Mouse (Mus musculus) kidney, embryonic 16.5 days (tissue): ENCODE data around the gene Reep3. TPM values are rescaled to one million over a fixed set of nuclear protein-coding genes. Genes with fewer than 3 reads are reported as not detected.
A peak's percentile ranks its signal among the peaks of the same experiment; 100 is the strongest.

ENCODE experiments used
- ATAC-seq: fragments of 200-750 bp; cut with Nextera tagmentation; 2 replicates; pipeline ENCODE4 v1.8.0; 2017; ENCODE audit warnings: moderate TSS enrichment; ENCODE audit not compliant: low FRiP score, low TSS enrichment
- H3K27ac ChIP-seq: fragments of 300-500 bp; sonication (generic); 2 replicates; pipeline ENCODE4 v1.5.1; 2014; ENCODE audit warnings: low read length
- H3K27me3 ChIP-seq: fragments of 300-500 bp; sonication (generic); 2 replicates; pipeline ENCODE4 v1.6.1; 2014; ENCODE audit warnings: low read length, control low read depth, mixed read lengths; ENCODE audit not compliant: insufficient read depth
- H3K36me3 ChIP-seq: fragments of 300-500 bp; sonication (generic); 2 replicates; pipeline ENCODE4 v1.6.1; 2014; ENCODE audit warnings: low read length, control low read depth, mixed read lengths; ENCODE audit not compliant: insufficient read depth
- H3K4me1 ChIP-seq: fragments of 300-500 bp; sonication (generic); 2 replicates; pipeline ENCODE4 v1.6.1; 2014; ENCODE audit warnings: low read length, control low read depth, mixed read lengths; ENCODE audit not compliant: insufficient read depth
- H3K4me2 ChIP-seq: fragments of 300-500 bp; sonication (generic); replicated peaks from 2 replicates; pipeline ENCODE4 v1.6.1; 2014; ENCODE audit warnings: low read depth, low read length
- H3K4me3 ChIP-seq: fragments of 300-500 bp; sonication (generic); 2 replicates; pipeline ENCODE4 v1.5.1; 2014; ENCODE audit warnings: mild to moderate bottlenecking, low read length
- H3K9ac ChIP-seq: fragments of 300-500 bp; sonication (generic); replicated peaks from 2 replicates; pipeline ENCODE4 v1.6.1; 2014; ENCODE audit warnings: low read length
- H3K9me3 ChIP-seq: fragments of 300-500 bp; sonication (generic); 2 replicates; pipeline ENCODE4 v1.6.1; 2016; ENCODE audit warnings: low read length, control low read depth
- WGBS: fragments of 180-500 bp; shearing (Covaris S2); extraction: QIAGEN DNeasy Blood & Tissue Kit; methylation state at CpG from one replicate; pipeline ENCODE4 v1.1.7; 2014; 5-methylcytosine and 5-hydroxymethylcytosine counted together
- polyA plus RNA-seq: library from polyadenylated mRNA; unstranded; fragments of >200 nt; fragmentation: Nextera tagmentation; extraction: Ambion mirVana; gene quantifications from 2 replicates; pipeline ENCODE4 v1.2.1, GENCODE M21; 2015

The Reep3 gene
- polyA plus RNA-seq, 1 experiment from 2014 or later, result 41.6 TPM

DNA sequence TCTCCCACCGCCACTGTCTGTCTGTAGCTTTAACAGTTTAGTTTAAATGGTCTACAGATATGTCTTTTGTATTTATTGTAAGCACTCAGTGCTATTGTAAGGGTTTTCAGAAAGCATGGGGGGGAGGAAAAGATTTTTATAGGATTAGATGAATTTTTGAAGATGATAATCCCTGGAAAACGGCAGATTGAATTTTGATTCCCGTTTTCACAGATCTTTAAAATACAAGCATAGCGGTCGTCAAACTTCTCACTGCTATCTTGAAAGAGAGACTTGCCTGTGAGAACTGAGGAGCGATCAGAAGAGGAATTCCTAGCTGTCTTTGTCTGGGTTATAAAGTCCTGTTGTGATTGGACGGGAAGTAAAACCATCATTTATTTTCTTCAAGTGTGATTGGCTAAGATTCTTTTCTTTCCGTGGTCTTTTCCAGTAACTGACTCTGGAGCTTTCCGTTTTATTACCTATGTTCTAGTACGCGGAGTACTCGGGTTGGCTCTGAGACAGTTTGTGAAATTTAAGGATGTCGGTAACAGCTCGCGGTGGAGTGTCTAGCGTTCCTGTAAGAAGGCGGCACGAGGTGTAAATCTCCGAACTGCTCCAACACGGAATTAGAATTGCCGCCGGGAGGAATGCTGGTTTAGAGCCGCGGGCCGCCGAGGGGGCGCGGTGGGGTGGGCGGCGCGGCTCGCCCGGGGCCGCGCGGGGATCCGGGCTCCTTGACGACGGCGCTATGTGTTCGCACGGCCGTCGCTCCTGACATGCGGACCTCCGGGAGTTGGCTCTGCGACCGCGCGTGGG lies 29.5 kb upstream of the Reep3 start:
- WGBS, result 1% methylated on average over 50 of the region's 50 CpGs
- peak overlapping the region; percentile 68 for H3K4me2 ChIP-seq
- peak overlapping the region; percentile 83 for H3K4me3 ChIP-seq
- H3K27me3 ChIP-seq, result no peaks in the 10 kb centered on the region
- H3K4me1 ChIP-seq, result peaks cover 32% of the 10 kb centered on the region
- H3K9ac ChIP-seq, result peak overlapping the region; percentile 84
- H3K9me3 ChIP-seq, result no peaks in the 10 kb centered on the region
- no peaks in the 10 kb centered on the region for H3K36me3 ChIP-seq
- H3K27ac ChIP-seq, result peak overlapping the region; percentile 76
- ATAC-seq, result peak; percentile 74

GRCm38 (mm10) chr10:67124156-67124555 lies 27.4 kb upstream of the Reep3 start:
- H3K27me3 ChIP-seq, result no peaks in the 10 kb centered on the region
- H3K9me3 ChIP-seq, result no peaks in the 10 kb centered on the region
- H3K9ac ChIP-seq, result no peak overlapping the region
- no peak overlapping the region for H3K27ac ChIP-seq
- H3K36me3 ChIP-seq, result no peaks in the 10 kb centered on the region
- 82% methylated on average over 4 of the region's 4 CpGs for WGBS
- no peak overlapping the region for H3K4me3 ChIP-seq
- no peak overlapping the region for H3K4me2 ChIP-seq
- H3K4me1 ChIP-seq, result peaks cover 44% of the 10 kb centered on the region
- no peak for ATAC-seq

GRCm38 (mm10) chr10:67123756-67124155 lies 27.0 kb upstream of the Reep3 start:
- H3K9ac ChIP-seq, result no peak overlapping the region
- H3K4me3 ChIP-seq, result no peak overlapping the region
- no peak overlapping the region for H3K27ac ChIP-seq
- H3K4me2 ChIP-seq, result no peak overlapping the region
- ATAC-seq, result no peak
- no peaks in the 10 kb centered on the region for H3K9me3 ChIP-seq
- H3K36me3 ChIP-seq, result no peaks in the 10 kb centered on the region
- no peaks in the 10 kb centered on the region for H3K27me3 ChIP-seq
- 72% methylated on average over 2 of the region's 2 CpGs for WGBS
- H3K4me1 ChIP-seq, result peaks cover 47% of the 10 kb centered on the region

DNA sequence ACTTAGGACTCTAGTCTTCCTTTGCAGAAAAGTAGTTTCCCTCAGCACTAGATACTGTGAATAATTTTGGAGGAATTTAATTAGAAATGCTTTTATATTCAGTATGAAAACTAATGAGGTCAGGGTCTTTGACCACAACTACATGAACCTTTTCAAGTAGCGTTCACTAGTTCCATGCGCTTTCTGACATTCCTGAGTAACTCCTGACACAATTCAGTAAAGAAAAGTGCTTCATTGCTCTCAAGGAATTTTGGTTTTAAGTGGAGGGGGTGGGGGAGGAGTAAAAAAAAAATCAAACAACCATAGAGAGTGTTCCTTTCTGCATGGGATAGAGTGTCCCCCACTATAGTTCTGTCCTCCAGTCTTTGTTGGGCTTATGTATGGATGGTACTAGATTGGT lies 23.9 kb upstream of the Reep3 start:
- Histone ChIP-seq H3K36me3 (no peaks in the 10 kb centered on the region), H3K9me3 (no peaks in the 10 kb centered on the region), H3K4me2 (no peak overlapping the region), H3K27ac (peak overlapping the region; percentile 67), H3K4me1 (peaks cover 54% of the 10 kb centered on the region), H3K4me3 (no peak overlapping the region), H3K27me3 (no peaks in the 10 kb centered on the region), H3K9ac (no peak overlapping the region)
- ATAC-seq, result no peak
- WGBS, result 34% methylated on average over 2 of the region's 2 CpGs

- H3K4me2 ChIP-seq, result no peak overlapping the region
- H3K9me3 ChIP-seq, result no peaks in the 10 kb centered on the region
- WGBS, result 46% methylated on average over 4 of the region's 4 CpGs
- H3K4me3 ChIP-seq, result no peak overlapping the region
- no peak overlapping the region for H3K9ac ChIP-seq
- peak overlapping the region; percentile 67 for H3K27ac ChIP-seq
- ATAC-seq, result no peak
- H3K4me1 ChIP-seq, result peaks cover 59% of the 10 kb centered on the region
- no peaks in the 10 kb centered on the region for H3K27me3 ChIP-seq
- H3K36me3 ChIP-seq, result no peaks in the 10 kb centered on the region
Measured at GRCm38 (mm10) chr10:67120180-67120579, 23.4 kb upstream of the Reep3 start.

DNA sequence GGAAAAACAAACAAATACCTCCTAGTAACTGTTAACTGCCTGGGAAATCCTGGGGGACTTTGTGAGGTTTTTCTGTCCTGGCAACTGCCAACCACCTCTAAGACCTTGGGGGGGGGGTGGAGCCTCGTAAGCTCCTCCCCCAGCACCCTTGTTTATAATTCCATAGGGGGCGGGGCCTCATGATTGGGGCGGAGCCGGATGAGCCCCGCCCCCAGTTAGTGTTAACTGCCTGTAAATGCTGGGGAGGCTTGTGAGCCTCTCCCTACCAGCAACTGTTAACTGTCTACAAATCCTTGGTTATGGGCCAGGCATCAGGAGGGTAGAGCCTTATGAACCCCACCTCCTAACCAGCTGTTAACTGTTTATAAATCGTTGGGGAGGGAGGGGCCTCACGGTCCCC lies 22.5 kb upstream of the Reep3 start:
- 66% methylated on average over 7 of the region's 7 CpGs for WGBS

GRCm38 (mm10) chr10:67116251-67116650 lies 19.5 kb upstream of the Reep3 start:
- no peak overlapping the region for H3K4me3 ChIP-seq
- WGBS, result 49% methylated on average over 8 of the region's 8 CpGs
- no peak for ATAC-seq
- no peaks in the 10 kb centered on the region for H3K27me3 ChIP-seq
- peaks cover 62% of the 10 kb centered on the region for H3K4me1 ChIP-seq
- no peak overlapping the region for H3K27ac ChIP-seq
- H3K36me3 ChIP-seq, result no peaks in the 10 kb centered on the region
- no peak overlapping the region for H3K9ac ChIP-seq
- H3K4me2 ChIP-seq, result no peak overlapping the region
- H3K9me3 ChIP-seq, result no peaks in the 10 kb centered on the region

More for the DNA sequence above, 22.5 kb upstream of the Reep3 start:
- Histone ChIP-seq H3K27me3 (no peaks in the 10 kb centered on the region), H3K36me3 (no peaks in the 10 kb centered on the region), H3K4me2 (no peak overlapping the region), H3K9ac (no peak overlapping the region), H3K9me3 (no peaks in the 10 kb centered on the region), H3K27ac (no peak overlapping the region), H3K4me3 (no peak overlapping the region), H3K4me1 (peaks cover 65% of the 10 kb centered on the region)
- ATAC-seq, result peak; percentile 24; the same call in 1 of the 2 replicates

GRCm38 (mm10) chr10:67115666-67116091 lies 18.9 kb upstream of the Reep3 start:
- H3K4me2 ChIP-seq, result 0 out of 2 replicates have a peak overlapping the region, but pooled peaks have one; percentile 2
- H3K9ac ChIP-seq, result peak overlapping the region; percentile 48
- H3K36me3 ChIP-seq, result no peaks in the 10 kb centered on the region
- peak overlapping the region; percentile 85 for H3K27ac ChIP-seq
- no peaks in the 10 kb centered on the region for H3K9me3 ChIP-seq
- H3K27me3 ChIP-seq, result no peaks in the 10 kb centered on the region
- H3K4me1 ChIP-seq, result peaks cover 65% of the 10 kb centered on the region
- WGBS, result 10% methylated on average over 5 of the region's 5 CpGs
- no peak overlapping the region for H3K4me3 ChIP-seq
- ATAC-seq, result peak; percentile 77; the same call in 1 of the 2 replicates

GRCm38 (mm10) chr10:67115115-67115514 lies 18.4 kb upstream of the Reep3 start:
- Histone ChIP-seq H3K27me3 (no peaks in the 10 kb centered on the region), H3K36me3 (no peaks in the 10 kb centered on the region), H3K4me3 (no peak overlapping the region), H3K27ac (peak overlapping the region; percentile 85), H3K9ac (peak overlapping the region; percentile 35; the same call in 1 of the 2 replicates), H3K4me2 (no peak overlapping the region), H3K4me1 (peaks cover 60% of the 10 kb centered on the region), H3K9me3 (no peaks in the 10 kb centered on the region)
- ATAC-seq, result 0 out of 2 replicates have a peak, but pooled peaks have one; percentile 24
- 16% methylated on average over 6 of the region's 6 CpGs for WGBS

DNA sequence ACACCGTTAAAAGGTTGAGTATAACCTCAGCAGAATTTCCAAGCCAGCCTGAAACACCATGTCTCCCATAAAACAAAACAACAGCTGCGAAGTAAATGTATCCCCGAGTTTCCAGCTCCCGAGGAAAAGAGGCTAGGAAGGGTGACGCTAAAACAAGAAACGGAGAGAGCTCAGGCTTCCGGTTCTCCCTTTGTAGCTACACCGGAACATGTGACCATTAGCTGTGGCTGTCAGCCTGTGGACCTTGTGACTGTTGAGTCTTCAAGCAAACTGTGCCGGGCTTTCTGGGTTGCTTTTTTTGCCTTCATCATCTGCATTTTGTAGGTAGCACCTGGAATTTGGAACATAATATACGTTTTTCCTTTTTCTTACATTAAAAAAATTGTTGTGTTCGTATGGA lies 17.1 kb upstream of the Reep3 start:
- Histone ChIP-seq H3K9ac (no peak overlapping the region), H3K4me2 (no peak overlapping the region), H3K4me1 (peaks cover 47% of the 10 kb centered on the region), H3K4me3 (no peak overlapping the region), H3K9me3 (no peaks in the 10 kb centered on the region), H3K27me3 (no peaks in the 10 kb centered on the region), H3K27ac (no peak overlapping the region), H3K36me3 (no peaks in the 10 kb centered on the region)
- WGBS, result 82% methylated on average over 11 of the region's 11 CpGs
- ATAC-seq, result no peak
